Comparison of ENCODE assay signal across 9 mouse cellular contexts in the genomic region with DNA sequence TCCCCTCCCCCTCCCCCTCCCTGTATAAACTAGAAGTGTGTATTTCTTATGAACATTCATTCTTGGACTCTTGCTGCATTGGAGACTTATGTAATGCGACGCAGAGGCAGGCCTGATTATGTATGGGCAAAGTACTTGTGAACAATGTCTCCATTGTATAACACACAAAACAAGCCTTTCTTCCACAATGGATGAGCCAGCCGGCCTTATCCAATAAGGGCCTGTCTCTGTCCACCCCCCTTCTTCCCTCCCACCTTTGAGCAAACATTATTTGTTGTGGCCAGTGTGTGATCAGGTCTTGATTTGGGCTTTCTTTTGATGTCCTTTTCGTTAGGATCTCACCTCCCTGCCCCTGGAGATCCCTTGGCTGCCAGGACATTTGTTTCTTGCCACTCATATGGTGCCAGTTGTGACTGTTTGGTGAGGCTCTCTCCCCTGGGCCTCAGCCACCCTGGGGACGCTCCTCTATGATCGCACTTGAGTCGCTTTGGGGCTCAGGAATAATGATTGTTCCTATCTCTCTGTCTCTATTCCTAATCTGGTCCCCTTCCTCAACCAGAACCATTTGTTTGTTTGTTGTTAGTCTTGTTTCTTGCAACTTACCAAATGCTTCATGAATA. TPM values are rescaled to one million over a fixed set of nuclear protein-coding genes. Genes with fewer than 3 reads are reported as not detected.
DNase-seq lines count a peak whose midpoint lies in the region; ATAC-seq and TF ChIP-seq lines count a peak whose summit lies in the region.
"Had no signal": no experiment of that assay in that cellular context is flagged by ENCODE, and none has a peak within 500 bp of the region (broad histone marks: within the 10 kb centered on the region; RNA-seq: fewer than 3 reads in every experiment).

No protein-coding gene starts in this region.

- no peak overlapping the region for H3K4me3 ChIP-seq in heart, embryonic 11.5 days (ENCODE audit: low read depth, low read length)
- no peak overlapping the region for H3K4me3 ChIP-seq in hindbrain, embryonic 12.5 days
- no peak overlapping the region for H3K4me3 ChIP-seq in neural tube, embryonic 11.5 days (ENCODE audit: low read depth, low read length)

- no peak overlapping the region for H3K4me2 ChIP-seq in heart, embryonic 11.5 days
- no peak overlapping the region for H3K4me2 ChIP-seq in hindbrain, embryonic 12.5 days (replicated peaks)
- no peak overlapping the region for H3K4me2 ChIP-seq in neural tube, embryonic 11.5 days (ENCODE audit: low read depth)
- H3K4me2 ChIP-seq: liver, embryonic 11.5 days had no signal

- H3K36me3 ChIP-seq in heart, embryonic 11.5 days (ENCODE audit: control insufficient read depth, insufficient read depth, low read length) = no peaks in the 10 kb centered on the region
- no peaks in the 10 kb centered on the region for H3K36me3 ChIP-seq in hindbrain, embryonic 12.5 days
- no peaks in the 10 kb centered on the region; the same call in 1 of the 2 replicates for H3K36me3 ChIP-seq in neural tube, embryonic 11.5 days (ENCODE audit: control insufficient read depth, insufficient read depth, low read length)

- H3K27me3 ChIP-seq in heart, embryonic 11.5 days (ENCODE audit: control insufficient read depth, insufficient read depth, low read length) = no peaks in the 10 kb centered on the region
- no peaks in the 10 kb centered on the region for H3K27me3 ChIP-seq in hindbrain, embryonic 12.5 days
- no peaks in the 10 kb centered on the region for H3K27me3 ChIP-seq in neural tube, embryonic 11.5 days (ENCODE audit: control insufficient read depth, insufficient read depth, low read length)

- no peak for TF ChIP-seq POLR2A in brain, embryonic 14.5 days (IDR thresholded peaks at IDR 0.05; ENCODE audit: borderline replicate concordance, extremely low read depth, insufficient read depth, insufficient read length, poor library complexity, severe bottlenecking)

- no peaks in the 10 kb centered on the region for H3K9me3 ChIP-seq in heart, embryonic 11.5 days (replicated peaks; ENCODE audit: control insufficient read depth, low read length)
- H3K9me3 ChIP-seq in hindbrain, embryonic 12.5 days (replicated peaks) = no peaks in the 10 kb centered on the region
- no peaks in the 10 kb centered on the region for H3K9me3 ChIP-seq in neural tube, embryonic 11.5 days (ENCODE audit: control insufficient read depth, low read length)

- H3K9ac ChIP-seq in heart, embryonic 11.5 days (ENCODE audit: low read depth, low read length) = no peak overlapping the region
- no peak overlapping the region for H3K9ac ChIP-seq in hindbrain, embryonic 12.5 days
- no peak overlapping the region for H3K9ac ChIP-seq in neural tube, embryonic 11.5 days (ENCODE audit: low read length)

- peak overlapping the region; percentile 36; the same call in 1 of the 2 replicates for H3K27ac ChIP-seq in heart, embryonic 11.5 days (ENCODE audit: low read depth, low read length)
- H3K27ac ChIP-seq in hindbrain, embryonic 12.5 days = peak overlapping the region; percentile 64; the same call in 1 of the 2 replicates
- peak overlapping the region; percentile 54 for H3K27ac ChIP-seq in neural tube, embryonic 11.5 days (ENCODE audit: low read depth, low read length)

- 35% methylated on average over 7 of the region's 7 CpGs for WGBS in heart, embryonic 11.5 days (ENCODE audit: insufficient replicate concordance)
- WGBS in hindbrain, embryonic 12.5 days = 17% methylated on average over 7 of the region's 7 CpGs
- WGBS in neural tube, embryonic 11.5 days = 25% methylated on average over 7 of the region's 7 CpGs

- no peak for DNase-seq in heart, adult 18-20 months
- DNase-seq in brain, embryonic 14.5 days (ENCODE audit: low read depth) = peak; percentile 89
- DNase-seq in neural tube, embryonic 11.5 days (ENCODE audit: low spot score) = peak; percentile 72
- no peak for DNase-seq in ovary, postnatal 36 days (ENCODE audit: low spot score)
- no peak for DNase-seq in gastrocnemius, adult 8-10 months (ENCODE audit: low spot score in 2 of 2)
- no peak for DNase-seq in lung, postnatal 14 days

- peaks cover 43% of the 10 kb centered on the region for H3K4me1 ChIP-seq in heart, embryonic 11.5 days (ENCODE audit: control insufficient read depth, insufficient read depth, low read length)
- peaks cover 23% of the 10 kb centered on the region for H3K4me1 ChIP-seq in hindbrain, embryonic 12.5 days
- H3K4me1 ChIP-seq in neural tube, embryonic 11.5 days (ENCODE audit: control insufficient read depth, insufficient read depth, low read length) = peaks cover 13% of the 10 kb centered on the region

- no peak for ATAC-seq in heart, embryonic 11.5 days (replicated peaks; ENCODE audit: insufficient number of reproducible peaks, low FRiP score, low TSS enrichment)
- ATAC-seq in hindbrain, embryonic 12.5 days (ENCODE audit: low FRiP score) = peak; percentile 87
- peak; percentile 92 for ATAC-seq in neural tube, embryonic 11.5 days (ENCODE audit: insufficient read depth, low FRiP score, low TSS enrichment)

- no peak for TF ChIP-seq CTCF in brain, embryonic 14.5 days (IDR thresholded peaks at IDR 0.05; ENCODE audit: borderline replicate concordance, extremely low read depth, insufficient read depth, insufficient read length)

RNA-seq across cellular contexts. Expression of gene Tcf7l2, which starts 46.8 kb away (rescaled TPM):
- polyA plus RNA-seq in heart, embryonic 11.5 days (2014; fragmentation: Nextera tagmentation; extraction: Ambion mirVana) = 67.1 and 82.0 TPM in 2 replicates
- 10 to 100 TPM; 11.9 to 13.2 TPM for total RNA-seq in heart, adult 18-20 months (2021)
- 222 and 296 TPM in 2 replicates for polyA plus RNA-seq in brain, embryonic 14.5 days (2012; rRNA removed)
- polyA plus RNA-seq in hindbrain, embryonic 12.5 days (2016; fragmentation: Nextera tagmentation; extraction: Ambion mirVana) = 78.0 and 81.6 TPM in 2 replicates
- 60.5 and 60.6 TPM in 2 replicates for polyA plus RNA-seq in neural tube, embryonic 11.5 days (2014; fragmentation: Nextera tagmentation; extraction: Ambion mirVana)
- total RNA-seq in gastrocnemius, adult 8-10 months (2022) = 10 to 100 TPM in 1 of 4 experiments, 1 to 10 TPM in 3; 5.7 to 10.7 (median 7.7) TPM

Comparison
In these comparisons a context has a peak if more than half of its experiments do, and no peak if none do; other contexts are left out.
1. DNase-seq: peak in brain, embryonic 14.5 days (single experiment) and neural tube, embryonic 11.5 days (single experiment); none in heart, adult 18-20 months (0 of 2), ovary, postnatal 36 days (single experiment), gastrocnemius, adult 8-10 months (0 of 2) and lung, postnatal 14 days (single experiment).
2. Peak in every context shown above with its lines, with median percentiles within 50 percentile points of each other: H3K27ac ChIP-seq.